Mouse (Mus musculus): ENCODE results near the gene Rpl3.
A peak's percentile ranks its signal among the peaks of the same experiment; 100 is the strongest.

- TF ChIP-seq CTCF (IDR thresholded peaks at IDR 0.05; ENCODE audit: low read depth), result peak; percentile 50
- TF ChIP-seq EP300 (IDR thresholded peaks at IDR 0.05; ENCODE audit: low read depth), result no peak
Observed at GRCm38 (mm10) chr15:80105490-80106410, 14.1 kb upstream of the Rpl3 start.

Measured in liver, postnatal 0 days (tissue).